Mouse (Mus musculus) liver, postnatal 0 days (tissue): Measurements from ENCODE around the gene Ufl1. TPM values are rescaled to one million over a fixed set of nuclear protein-coding genes. Genes with fewer than 3 reads are reported as not detected.
"Not testable (repeated sequence)": the region's sequence is repeated elsewhere in the genome, so short reads cannot be mapped to it uniquely, and the experiment has no call there.

ENCODE experiments used
- ATAC-seq: fragments of 200-750 bp; cut with Nextera tagmentation; 2 replicates; pipeline ENCODE4 v1.8.0; 2017; ENCODE audit warnings: mild to moderate bottlenecking, moderate library complexity
- DNase-seq: peaks from one replicate; pipeline ENCODE4 v3.0.0-alpha.2; 2016
- H3K27ac ChIP-seq: fragments of 300-500 bp; sonication (generic); 2 replicates; pipeline ENCODE4 v1.5.1; 2014; ENCODE audit warnings: antibody characterized with exemption, moderate library complexity, mild to moderate bottlenecking, low read depth
- H3K27me3 ChIP-seq: fragments of 300-500 bp; sonication (generic); 2 replicates; pipeline ENCODE4 v1.6.1; 2014; ENCODE audit warnings: low read length, control low read depth, mixed read lengths; ENCODE audit not compliant: insufficient read depth
- H3K36me3 ChIP-seq: fragments of 300-500 bp; sonication (generic); replicated peaks from 2 replicates; pipeline ENCODE4 v1.6.1; 2014; ENCODE audit warnings: mild to moderate bottlenecking, control low read depth, low read length, moderate library complexity, mixed read lengths; ENCODE audit not compliant: insufficient read depth
- H3K4me1 ChIP-seq: fragments of 300-500 bp; sonication (generic); 2 replicates; pipeline ENCODE4 v1.6.1; 2014; ENCODE audit warnings: antibody characterized with exemption, mild to moderate bottlenecking, control low read depth; ENCODE audit not compliant: insufficient read depth
- H3K4me2 ChIP-seq: fragments of 300-500 bp; sonication (generic); 2 replicates; pipeline ENCODE4 v1.6.1; 2014; ENCODE audit warnings: low read depth, mild to moderate bottlenecking, low read length, moderate library complexity, mixed read lengths
- H3K4me3 ChIP-seq: fragments of 300-500 bp; sonication (generic); 2 replicates; pipeline ENCODE4 v1.5.1; 2014; ENCODE audit warnings: low read depth, low read length
- H3K9ac ChIP-seq: fragments of 300-500 bp; sonication (generic); replicated peaks from 2 replicates; pipeline ENCODE4 v1.6.1; 2014; ENCODE audit warnings: mild to moderate bottlenecking, moderate library complexity
- H3K9me3 ChIP-seq: fragments of 300-500 bp; sonication (generic); 2 replicates; pipeline ENCODE4 v1.6.1; 2016; ENCODE audit warnings: mild to moderate bottlenecking, control low read depth, low read length, mixed read lengths
- CTCF ChIP-seq: sonication (generic); IDR thresholded peaks from 2 replicates; pipeline ENCODE4 v1.5.1; 2016; ENCODE audit warnings: antibody characterized with exemption, low read depth
- EP300 ChIP-seq: IDR thresholded peaks from 2 replicates; pipeline ENCODE4 v1.6.1; 2016; ENCODE audit warnings: antibody characterized with exemption, low read depth, mild to moderate bottlenecking
- WGBS: fragments of 180-500 bp; shearing (Covaris S2); extraction: QIAGEN DNeasy Blood & Tissue Kit; methylation state at CpG from one replicate; pipeline ENCODE4 v1.1.7; 2014; ENCODE audit not compliant: insufficient replicate concordance; 5-methylcytosine and 5-hydroxymethylcytosine counted together
- polyA plus RNA-seq: library from polyadenylated mRNA; unstranded; fragments of >200 nt; fragmentation: Nextera tagmentation; extraction: Ambion mirVana; gene quantifications from 2 replicates; pipeline ENCODE4 v1.2.1, GENCODE M21; 2015

The Ufl1 gene
- polyA plus RNA-seq, 1 experiment from 2014 or later: 23.3 TPM

GRCm38 (mm10) chr4:25272861-25273627, 8.6 kb downstream of the Ufl1 start:
- Histone ChIP-seq H3K4me3 (no peak overlapping the region), H3K36me3 (peaks cover 63% of the 10 kb centered on the region), H3K9me3 (no peaks in the 10 kb centered on the region), H3K27ac (no peak overlapping the region), H3K4me1 (no peaks in the 10 kb centered on the region), H3K9ac (no peak overlapping the region), H3K27me3 (no peaks in the 10 kb centered on the region), H3K4me2 (no peak overlapping the region)
- no peak for DNase-seq
- TF ChIP-seq CTCF (no peak), EP300 (no peak)
- 75% methylated on average over 7 of the region's 7 CpGs for WGBS
- no peak for ATAC-seq

- no peak overlapping the region for H3K27ac ChIP-seq
Observed at GRCm38 (mm10) chr4:25271926-25272325, 9.7 kb downstream of the Ufl1 start.

DNA sequence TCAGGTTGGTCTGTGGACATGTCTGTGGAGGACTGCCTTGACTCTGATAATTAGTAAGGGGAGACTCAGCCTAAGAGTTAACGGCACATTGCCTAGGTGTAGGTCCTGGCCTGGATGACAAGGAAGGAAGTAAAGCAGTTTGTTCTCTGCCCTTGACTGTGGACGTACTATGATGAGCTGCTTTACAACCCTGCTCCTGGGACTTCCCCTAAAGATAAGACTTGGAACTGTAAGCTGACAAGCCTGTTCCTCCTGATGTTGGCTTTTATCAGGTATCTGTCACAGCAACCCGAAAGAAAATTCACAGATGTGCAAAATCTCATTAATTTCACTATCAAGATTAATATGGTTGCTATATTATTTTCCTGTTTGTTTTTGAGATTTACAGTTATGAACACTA, 14.5 kb downstream of the Ufl1 start:
- no peak for ATAC-seq

More at GRCm38 (mm10) chr4:25271926-25272325, 9.7 kb downstream of the Ufl1 start:
- no peak for DNase-seq
- Histone ChIP-seq H3K9ac (no peak overlapping the region), H3K4me2 (no peak overlapping the region), H3K9me3 (no peaks in the 10 kb centered on the region), H3K4me3 (no peak overlapping the region), H3K36me3 (peaks cover 65% of the 10 kb centered on the region), H3K27me3 (no peaks in the 10 kb centered on the region), H3K4me1 (no peaks in the 10 kb centered on the region)
- TF ChIP-seq EP300 (no peak), CTCF (no peak)
- no peak for ATAC-seq
- WGBS: 80% methylated on average over 1 of the region's 1 CpGs

GRCm38 (mm10) chr4:25257822-25258398, 23.7 kb downstream of the Ufl1 start:
- H3K9me3 ChIP-seq: no peaks in the 10 kb centered on the region
- H3K4me2 ChIP-seq: no peak overlapping the region
- ATAC-seq: no peak
- 73% methylated on average over 7 of the region's 7 CpGs for WGBS
- H3K9ac ChIP-seq: no peak overlapping the region
- no peak for DNase-seq
- H3K36me3 ChIP-seq: peaks cover 28% of the 10 kb centered on the region
- TF ChIP-seq CTCF: no peak
- no peak for TF ChIP-seq EP300
- H3K4me3 ChIP-seq: no peak overlapping the region
- H3K4me1 ChIP-seq: no peaks in the 10 kb centered on the region
- no peak overlapping the region for H3K27ac ChIP-seq
- H3K27me3 ChIP-seq: no peaks in the 10 kb centered on the region

More for the DNA sequence above, 14.5 kb downstream of the Ufl1 start:
- Histone ChIP-seq H3K27ac (no peak overlapping the region), H3K4me1 (no peaks in the 10 kb centered on the region), H3K36me3 (peaks cover 52% of the 10 kb centered on the region), H3K27me3 (no peaks in the 10 kb centered on the region), H3K9me3 (no peaks in the 10 kb centered on the region), H3K9ac (no peak overlapping the region), H3K4me3 (no peak overlapping the region), H3K4me2 (no peak overlapping the region)
- 64% methylated on average over 3 of the region's 3 CpGs for WGBS
- no peak for DNase-seq
- TF ChIP-seq CTCF (no peak), EP300 (no peak)

DNA sequence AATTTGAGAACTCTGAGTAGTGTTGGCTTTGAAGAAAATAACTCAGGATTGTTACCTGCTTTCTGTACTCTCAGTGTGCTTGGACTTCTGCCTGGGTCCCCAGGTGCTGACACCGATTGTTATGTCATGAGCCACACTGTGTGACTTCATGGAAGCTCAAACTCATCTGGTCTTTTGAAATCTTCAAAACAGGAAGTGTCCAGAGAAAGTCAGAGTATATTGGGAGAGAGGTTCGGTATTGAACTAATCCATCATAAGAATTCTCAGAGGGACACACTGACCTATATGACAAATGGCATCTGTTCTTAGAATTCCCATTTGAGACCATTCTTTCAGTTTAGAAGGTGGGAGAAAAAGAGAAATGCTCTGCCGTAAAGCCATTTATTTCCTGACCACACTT, 38.8 kb downstream of the Ufl1 start, which contains the start of gene Fhl5:
TSS of gene Fhl5 (minus strand) at position 101 of the 400 bp plus-strand sequence.
- no peaks in the 10 kb centered on the region for H3K9me3 ChIP-seq
- H3K4me3 ChIP-seq: no peak within 1 kb of the TSS
- ATAC-seq (no peak), DNase-seq (no peak)
- 82% methylated on average over 3 of the region's 3 CpGs for WGBS
- no peak within 1 kb of the TSS for H3K27ac ChIP-seq
- no peaks in the 10 kb centered on the region for H3K27me3 ChIP-seq
- no peak within 1 kb of the TSS for H3K9ac ChIP-seq
- TF ChIP-seq CTCF (no peak), EP300 (no peak)
- no peaks in the 10 kb centered on the region for H3K36me3 ChIP-seq
- no peaks in the 10 kb centered on the region for H3K4me1 ChIP-seq
- H3K4me2 ChIP-seq: no peak within 1 kb of the TSS

- 100% methylated on average over 1 of the region's 1 CpGs for WGBS
- not testable (repeated sequence) for DNase-seq, ATAC-seq, H3K4me3 ChIP-seq, H3K9me3 ChIP-seq, H3K4me1 ChIP-seq, H3K9ac ChIP-seq, H3K27me3 ChIP-seq, H3K27ac ChIP-seq, H3K4me2 ChIP-seq, H3K36me3 ChIP-seq
Observed at GRCm38 (mm10) chr4:25235663-25236062, 46.0 kb downstream of the Ufl1 start.

- H3K4me2 ChIP-seq, H3K27me3 ChIP-seq, DNase-seq, H3K9me3 ChIP-seq, H3K4me1 ChIP-seq, ATAC-seq, H3K4me3 ChIP-seq, H3K36me3 ChIP-seq, H3K27ac ChIP-seq, H3K9ac ChIP-seq: not testable (repeated sequence)
- 60% methylated on average over 1 of the region's 1 CpGs for WGBS
Observed at GRCm38 (mm10) chr4:25233767-25234166, 47.9 kb downstream of the Ufl1 start.
